Mouse (Mus musculus): ENCODE measurements around the gene Gcnt2.

DNA sequence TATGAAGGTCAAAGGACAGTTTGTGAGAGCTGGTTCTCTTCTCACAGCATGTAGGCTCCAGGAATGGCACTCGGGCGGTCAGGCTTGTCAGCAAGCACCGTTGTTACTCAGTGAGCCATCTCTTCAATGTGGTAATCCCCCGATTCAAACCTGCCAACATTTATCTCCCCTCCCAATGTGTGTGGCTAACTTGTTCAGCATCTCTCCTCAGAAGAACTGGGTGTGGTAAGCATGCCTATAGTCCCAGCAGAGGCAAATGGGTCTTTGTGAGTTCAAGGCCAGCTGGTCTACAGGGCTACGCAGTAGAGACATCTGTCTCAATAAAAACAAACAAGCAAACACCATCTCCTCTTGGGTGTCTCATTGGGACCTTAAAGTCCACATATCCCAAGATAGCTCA is 113.4 kb downstream of the Gcnt2 start:
- TF ChIP-seq POLR2A (IDR thresholded peaks at IDR 0.05; ENCODE audit: insufficient read length, low read depth) = no peak
- no peak for TF ChIP-seq E2F4 (IDR thresholded peaks at IDR 0.05; ENCODE audit: insufficient read depth)
- TF ChIP-seq USF1 (IDR thresholded peaks at IDR 0.05; ENCODE audit: low read depth) = no peak
- TF ChIP-seq REST (IDR thresholded peaks at IDR 0.05; ENCODE audit: insufficient read depth, insufficient read length) = no peak
- no peak for TF ChIP-seq MAX (IDR thresholded peaks at IDR 0.05; ENCODE audit: low read depth)

Measured in myocyte (in vitro differentiated cells).